Mouse (Mus musculus) embryonic fibroblast, embryonic 13.5 days (primary cell): ENCODE results near the gene Rad51.

Source experiments
- CTCF ChIP-seq: IDR thresholded peaks from 2 replicates; pipeline ENCODE4 v1.5.1; 2011; ENCODE audit warnings: mild to moderate bottlenecking, control low read depth, low read length, moderate library complexity, borderline replicate concordance; ENCODE audit not compliant: insufficient read depth
- POLR2A ChIP-seq: IDR thresholded peaks from 2 replicates; pipeline ENCODE4 v1.6.1; 2011; ENCODE audit warnings: low read depth, mild to moderate bottlenecking, control low read depth, low read length, moderate library complexity

DNA sequence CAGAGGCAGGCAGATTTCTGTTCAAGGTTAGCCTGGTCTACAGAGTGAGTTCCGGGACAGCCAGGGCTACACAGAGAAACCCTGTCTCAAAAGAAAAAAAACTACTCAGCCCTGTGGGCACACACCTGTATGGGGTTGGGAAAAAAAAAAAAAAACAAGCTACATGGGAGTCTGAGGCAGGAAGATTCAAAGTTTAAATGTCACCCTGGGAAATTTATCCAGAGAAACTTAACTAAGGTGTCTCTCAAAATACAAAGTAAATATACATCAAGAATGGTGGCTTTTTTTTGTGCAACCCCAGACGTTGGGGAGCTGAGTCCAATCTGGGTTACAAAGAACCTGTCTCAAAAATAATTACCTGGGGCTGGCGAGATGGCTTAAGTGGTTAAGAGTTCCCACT, 1.5 kb upstream of the Rad51 start:
- no peak for TF ChIP-seq CTCF
- TF ChIP-seq POLR2A, result no peak
